Mouse (Mus musculus): ENCODE data around the gene Gm8271. TPM values are rescaled to one million over a fixed set of nuclear protein-coding genes. Genes with fewer than 3 reads are reported as not detected.

Gm8271 gene
- not detected for polyA plus RNA-seq (2017; shearing (Covaris generic))

DNA sequence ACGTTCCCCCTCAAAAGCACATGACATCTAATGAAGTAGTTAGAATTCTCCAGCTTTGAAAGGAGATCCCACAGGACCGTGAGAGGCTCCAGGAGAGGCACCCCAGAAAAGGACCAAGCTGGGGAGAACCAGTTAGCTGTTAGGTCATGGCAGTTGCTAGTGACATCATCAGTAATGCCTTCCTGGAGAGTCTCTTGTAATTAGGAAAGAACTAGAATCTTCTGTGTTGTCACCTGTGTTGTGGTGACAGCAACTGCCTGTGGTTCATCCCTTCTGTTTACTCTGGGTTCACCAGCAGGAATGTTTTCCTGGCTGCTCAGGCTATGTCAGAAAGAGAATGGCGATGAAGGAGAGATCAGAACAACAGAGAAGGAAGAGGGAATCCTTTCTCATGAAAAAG is at the start of gene Gm8271:
TSS of gene Gm8271 (plus strand) at position 301 of the 400 bp plus-strand sequence.

DNA sequence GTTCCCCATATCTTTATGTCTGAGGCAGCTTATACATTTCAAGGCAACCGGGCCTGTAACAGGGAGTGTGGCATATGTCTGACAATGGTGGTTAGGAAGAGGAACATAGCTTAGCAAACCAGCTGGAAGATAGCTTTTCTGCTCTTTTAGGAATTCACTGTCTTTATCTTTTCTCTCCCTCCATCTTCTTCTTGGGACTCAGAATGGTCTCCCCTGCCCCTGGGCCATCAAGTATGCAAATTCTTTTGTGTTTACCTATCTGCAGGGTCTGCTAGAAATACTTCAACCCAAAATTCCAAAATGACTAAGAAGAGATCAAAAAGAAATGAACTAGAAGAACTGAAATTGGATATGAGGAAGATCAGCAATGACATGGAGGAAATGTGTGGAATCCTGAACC is 21.4 kb upstream of the Gm8271 start, which contains the start of gene Gm3317:
TSS of gene Gm3317 (plus strand) at position 301 of the 400 bp plus-strand sequence.

Other genes with a start within 250 kb of the Gm8271 start
- under 1 TPM in 1 of 2 experiments, not detected in 1; 0.44 TPM for gene Gm8297, start 201.9 kb upstream of the Gm8271 start, polyA plus RNA-seq (2017; shearing (Covaris generic))
- not detected for gene Gm3298, start 169.9 kb upstream of the Gm8271 start, polyA plus RNA-seq (2017; shearing (Covaris generic))
- under 1 TPM in 1 of 2 experiments, not detected in 1; 0.28 TPM for gene 4930555G01Rik, start 135.2 kb upstream of the Gm8271 start, polyA plus RNA-seq (2017; shearing (Covaris generic))
- gene Gm8281, start 114.8 kb upstream of the Gm8271 start, polyA plus RNA-seq (2017; shearing (Covaris generic)) = 1 to 10 TPM; 1.2 to 3.8 TPM
- gene Gm8279, start 54.3 kb upstream of the Gm8271 start, polyA plus RNA-seq (2017; shearing (Covaris generic)) = under 1 TPM in 1 of 2 experiments, not detected in 1; 0.18 TPM
- gene Gm3317, start 21.3 kb upstream of the Gm8271 start, polyA plus RNA-seq (2017; shearing (Covaris generic)) = not detected
- not detected for gene Gm3526, start 74.8 kb downstream of the Gm8271 start, polyA plus RNA-seq (2017; shearing (Covaris generic))
- not detected for gene Gm3542, start 149.1 kb downstream of the Gm8271 start, polyA plus RNA-seq (2017; shearing (Covaris generic))
- 1 to 10 TPM in 1 of 2 experiments, not detected in 1; 5.4 TPM for gene Gm3500, start 203.3 kb downstream of the Gm8271 start, polyA plus RNA-seq (2017; shearing (Covaris generic))